Mouse (Mus musculus) heart, postnatal 0 days (tissue): ENCODE data around the gene Abhd2. TPM values are rescaled to one million over a fixed set of nuclear protein-coding genes. Genes with fewer than 3 reads are reported as not detected.

Source experiments
- ATAC-seq: fragments of 200-750 bp; cut with Nextera tagmentation; 2 replicates; pipeline ENCODE4 v1.8.0; 2017; ENCODE audit warnings: low read depth, moderate number of reproducible peaks, moderate library complexity; ENCODE audit not compliant: insufficient read depth
- DNase-seq: peaks from one replicate; pipeline ENCODE4 v3.0.0-alpha.2; 2016; ENCODE audit warnings: low spot score
- H3K27ac ChIP-seq: fragments of 300-500 bp; sonication (generic); 2 replicates; pipeline ENCODE4 v1.5.1; 2014; ENCODE audit warnings: low read depth, mild to moderate bottlenecking
- H3K27me3 ChIP-seq: fragments of 300-500 bp; sonication (generic); 2 replicates; pipeline ENCODE4 v1.6.1; 2014; ENCODE audit warnings: low read length, mixed read lengths; ENCODE audit not compliant: control insufficient read depth, insufficient read depth
- H3K36me3 ChIP-seq: fragments of 300-500 bp; sonication (generic); replicated peaks from 2 replicates; pipeline ENCODE4 v1.6.1; 2014; ENCODE audit warnings: low read length, mixed read lengths; ENCODE audit not compliant: control insufficient read depth, insufficient read depth
- H3K4me1 ChIP-seq: fragments of 300-500 bp; sonication (generic); 2 replicates; pipeline ENCODE4 v1.6.1; 2014; ENCODE audit warnings: antibody characterized with exemption; ENCODE audit not compliant: control insufficient read depth, insufficient read depth
- H3K4me2 ChIP-seq: fragments of 300-500 bp; sonication (generic); 2 replicates; pipeline ENCODE4 v1.6.1; 2014; ENCODE audit warnings: low read depth, mild to moderate bottlenecking, low read length, moderate library complexity
- H3K4me3 ChIP-seq: fragments of 300-500 bp; sonication (generic); 2 replicates; pipeline ENCODE4 v1.5.1; 2014; ENCODE audit warnings: low read depth, low read length
- H3K9ac ChIP-seq: fragments of 300-500 bp; sonication (generic); replicated peaks from 2 replicates; pipeline ENCODE4 v1.6.1; 2014; ENCODE audit warnings: low read depth, low read length, mixed read lengths
- H3K9me3 ChIP-seq: fragments of 300-500 bp; sonication (generic); replicated peaks from 2 replicates; pipeline ENCODE4 v1.6.1; 2016; ENCODE audit warnings: low read length; ENCODE audit not compliant: control insufficient read depth
- CTCF ChIP-seq: IDR thresholded peaks from 2 replicates; pipeline ENCODE4 v1.5.1; 2016; ENCODE audit warnings: antibody characterized with exemption, control low read depth, low read depth
- EP300 ChIP-seq: IDR thresholded peaks from 2 replicates; pipeline ENCODE4 v1.6.1; 2016; ENCODE audit warnings: antibody characterized with exemption, low read depth
- WGBS: fragments of 180-500 bp; shearing (Covaris S2); extraction: QIAGEN DNeasy Blood & Tissue Kit; methylation state at CpG from one replicate; pipeline ENCODE4 v1.1.7; 2014; 5-methylcytosine and 5-hydroxymethylcytosine counted together
- polyA plus RNA-seq: library from polyadenylated mRNA; unstranded; fragments of >200 nt; fragmentation: Nextera tagmentation; extraction: Ambion mirVana; gene quantifications from 2 replicates; pipeline ENCODE4 v1.2.1, GENCODE M21; 2015
- total RNA-seq: library from RNA; depleted of rRNA; stranded (reverse); fragments of >200 nt; gene quantifications from 2 replicates; pipeline ENCODE4 v1.2.3, GENCODE M21; 2014; ENCODE audit warnings: low replicate concordance

Gene Abhd2
- total and polyA plus RNA-seq, 2 experiments from 2014 or later: 4.2 to 16.6 TPM

GRCm38 (mm10) chr7:79287226-79287625 is 14.2 kb downstream of the Abhd2 start:
- 60% methylated on average over 6 of the region's 6 CpGs for WGBS
- Histone ChIP-seq H3K36me3 (no peaks in the 10 kb centered on the region), H3K4me2 (no peak overlapping the region), H3K9ac (no peak overlapping the region), H3K27ac (no peak overlapping the region), H3K4me3 (no peak overlapping the region), H3K27me3 (no peaks in the 10 kb centered on the region), H3K9me3 (no peaks in the 10 kb centered on the region), H3K4me1 (peaks cover 10% of the 10 kb centered on the region; the same call in 1 of the 2 replicates)
- TF ChIP-seq CTCF: no peak
- TF ChIP-seq EP300: no peak
- DNase-seq (no peak), ATAC-seq (no peak)

GRCm38 (mm10) chr7:79287928-79288327 is 14.9 kb downstream of the Abhd2 start:
- 85% methylated on average over 8 of the region's 8 CpGs for WGBS
- no peaks in the 10 kb centered on the region for H3K9me3 ChIP-seq
- no peak for DNase-seq
- no peaks in the 10 kb centered on the region for H3K27me3 ChIP-seq
- H3K27ac ChIP-seq: no peak overlapping the region
- no peak for ATAC-seq
- no peak overlapping the region for H3K9ac ChIP-seq
- H3K4me1 ChIP-seq: peaks cover 6% of the 10 kb centered on the region; the same call in 1 of the 2 replicates
- TF ChIP-seq CTCF (no peak), EP300 (no peak)
- H3K4me3 ChIP-seq: no peak overlapping the region
- H3K36me3 ChIP-seq: no peaks in the 10 kb centered on the region
- no peak overlapping the region for H3K4me2 ChIP-seq

DNA sequence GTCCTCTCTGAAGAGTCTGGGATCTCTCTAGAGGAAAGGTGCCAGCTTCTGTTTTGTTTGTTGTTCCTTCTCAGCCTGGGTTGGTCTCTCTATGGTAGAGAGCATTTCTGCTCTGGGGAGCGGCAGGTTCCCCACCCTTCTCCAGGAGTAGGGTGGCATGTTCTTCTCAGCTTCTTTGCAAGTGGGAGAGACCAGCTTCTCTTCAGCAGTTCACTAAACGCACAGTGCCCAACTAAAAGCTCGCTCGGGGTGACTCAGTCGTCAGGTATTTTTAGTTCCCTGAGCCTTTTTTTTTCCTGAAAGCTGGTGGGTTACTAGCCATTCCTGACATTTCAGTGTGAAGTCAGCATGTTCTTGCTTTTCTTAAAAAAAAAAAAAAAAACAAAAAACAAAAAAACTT is 15.4 kb downstream of the Abhd2 start:
- DNase-seq (no peak), ATAC-seq (no peak)
- H3K36me3 ChIP-seq: no peaks in the 10 kb centered on the region
- H3K4me2 ChIP-seq: no peak overlapping the region
- H3K27ac ChIP-seq: no peak overlapping the region
- WGBS: 69% methylated on average over 5 of the region's 5 CpGs
- H3K9me3 ChIP-seq: no peaks in the 10 kb centered on the region
- H3K9ac ChIP-seq: no peak overlapping the region
- TF ChIP-seq CTCF: no peak
- TF ChIP-seq EP300: no peak
- no peaks in the 10 kb centered on the region for H3K27me3 ChIP-seq
- H3K4me3 ChIP-seq: no peak overlapping the region
- H3K4me1 ChIP-seq: peaks cover 1% of the 10 kb centered on the region; the same call in 1 of the 2 replicates

DNA sequence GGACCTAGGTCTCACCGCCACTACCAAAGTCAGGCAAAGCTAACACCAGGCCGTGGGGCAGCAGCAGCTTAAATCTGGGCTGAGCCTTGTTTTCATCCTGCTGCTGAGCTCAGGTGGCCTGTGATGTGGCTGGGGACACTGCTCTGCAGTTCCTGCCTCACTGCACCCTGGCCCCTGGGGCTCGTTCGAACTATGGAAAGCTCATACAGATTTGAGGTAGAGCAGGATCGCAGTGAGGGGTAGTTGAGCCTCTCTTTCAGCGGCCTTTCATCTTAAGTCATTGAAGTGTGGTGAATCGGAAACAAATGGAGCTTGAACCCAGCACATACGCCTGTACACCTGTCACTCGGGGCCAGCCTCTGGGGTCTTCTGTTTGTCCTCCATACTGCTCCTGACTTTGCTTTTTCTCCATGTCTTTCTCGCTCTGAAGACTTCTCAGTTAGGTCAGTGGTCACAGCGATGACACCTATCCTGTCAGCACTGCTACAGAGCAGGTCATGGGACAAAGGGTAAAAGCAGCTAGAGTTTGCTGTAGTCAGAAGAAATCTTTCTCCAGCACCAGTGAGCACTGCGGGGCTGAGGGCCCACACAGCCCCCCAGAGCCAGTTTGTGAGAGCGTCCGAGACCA is 20.7 kb downstream of the Abhd2 start:
- Histone ChIP-seq H3K4me2 (no peak overlapping the region), H3K36me3 (peaks cover 24% of the 10 kb centered on the region), H3K27ac (no peak overlapping the region), H3K27me3 (no peaks in the 10 kb centered on the region), H3K9ac (no peak overlapping the region), H3K9me3 (no peaks in the 10 kb centered on the region), H3K4me3 (no peak overlapping the region), H3K4me1 (no peaks in the 10 kb centered on the region)
- WGBS: 83% methylated on average over 14 of the region's 14 CpGs
- TF ChIP-seq CTCF (no peak), EP300 (no peak)
- DNase-seq (no peak), ATAC-seq (no peak)

- Histone ChIP-seq H3K27me3 (no peaks in the 10 kb centered on the region), H3K4me3 (no peak overlapping the region), H3K27ac (no peak overlapping the region), H3K9ac (no peak overlapping the region), H3K4me2 (no peak overlapping the region), H3K9me3 (no peaks in the 10 kb centered on the region), H3K4me1 (no peaks in the 10 kb centered on the region), H3K36me3 (peaks cover 24% of the 10 kb centered on the region)
- ATAC-seq: no peak
- TF ChIP-seq EP300 (no peak), CTCF (no peak)
- 93% methylated on average over 13 of the region's 13 CpGs for WGBS
- no peak for DNase-seq
Observed at GRCm38 (mm10) chr7:79294449-79294980, 21.5 kb downstream of the Abhd2 start.
